24 mouse cellular contexts compared by ENCODE assay signal in the genomic region with DNA sequence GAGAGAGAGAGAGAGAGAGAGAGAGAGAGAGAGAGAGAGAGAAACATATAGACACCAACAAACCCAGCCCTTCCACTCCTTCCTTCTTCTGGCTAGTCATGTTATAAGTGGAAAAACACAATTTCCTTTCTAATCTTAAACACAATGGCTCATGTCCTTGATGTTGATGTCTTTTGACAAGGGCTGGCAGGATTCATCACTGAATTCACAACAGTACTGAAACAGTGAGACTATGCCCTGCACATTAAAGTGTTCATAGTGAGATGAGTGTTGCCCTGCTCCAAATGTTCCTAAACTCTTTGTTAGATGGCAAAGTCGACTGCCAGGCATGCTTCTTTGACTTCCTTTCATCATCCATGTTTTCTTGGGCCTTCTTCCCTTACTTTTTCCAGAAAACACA. TPM values are rescaled to one million over a fixed set of nuclear protein-coding genes. Genes with fewer than 3 reads are reported as not detected.
DNase-seq lines count a peak whose midpoint lies in the region; ATAC-seq and TF ChIP-seq lines count a peak whose summit lies in the region.
"Had no signal": no experiment of that assay in that cellular context is flagged by ENCODE, and none has a peak within 500 bp of the region (broad histone marks: within the 10 kb centered on the region; RNA-seq: fewer than 3 reads in every experiment).

No protein-coding gene starts in this region.

- no peak overlapping the region for H3K4me3 ChIP-seq in heart, embryonic 14.5 days (ENCODE audit: control insufficient read depth in 1 of 2, insufficient read depth in 1 of 2, low read depth in 1 of 2, low read length in 2 of 2)
- no peak overlapping the region for H3K4me3 ChIP-seq in heart, embryonic 10.5 days
- H3K4me3 ChIP-seq in lung, embryonic 15.5 days = no peak overlapping the region
- H3K4me3 ChIP-seq in embryonic fibroblast, embryonic 13.5 days (ENCODE audit: insufficient read depth, low read length) = no peak overlapping the region
- H3K4me3 ChIP-seq: forebrain, embryonic 10.5 days; limb, embryonic 15.5 days; midbrain, embryonic 12.5 days had no signal

- no peak for ATAC-seq in heart, embryonic 14.5 days (ENCODE audit: insufficient number of reproducible peaks, insufficient read depth, low FRiP score, low read depth)
- no peak for ATAC-seq in lung, embryonic 15.5 days (ENCODE audit: borderline replicate concordance, extremely low read depth, low FRiP score, low TSS enrichment)
- ATAC-seq: forebrain, embryonic 16.5 days had no signal

- H3K36me3 ChIP-seq in heart, embryonic 14.5 days (ENCODE audit: control insufficient read depth, insufficient read depth, low read length) = no peaks in the 10 kb centered on the region
- no peaks in the 10 kb centered on the region for H3K36me3 ChIP-seq in heart, embryonic 10.5 days
- no peaks in the 10 kb centered on the region for H3K36me3 ChIP-seq in lung, embryonic 15.5 days
- H3K36me3 ChIP-seq: forebrain, embryonic 10.5 days; limb, embryonic 15.5 days; midbrain, embryonic 12.5 days had no signal

- no peak for TF ChIP-seq POLR2A in embryonic fibroblast, embryonic 13.5 days (IDR thresholded peaks at IDR 0.05; ENCODE audit: low read depth, low read length)

- H3K4me1 ChIP-seq in heart, embryonic 14.5 days (ENCODE audit: control insufficient read depth in 2 of 2, insufficient read depth in 2 of 2, low read length in 2 of 2) = no peaks in the 10 kb centered on the region
- H3K4me1 ChIP-seq in heart, embryonic 10.5 days = no peaks in the 10 kb centered on the region
- H3K4me1 ChIP-seq in lung, embryonic 15.5 days = peaks cover 6% of the 10 kb centered on the region; the same call in 1 of the 2 replicates
- H3K4me1 ChIP-seq in embryonic fibroblast, embryonic 13.5 days (ENCODE audit: control insufficient read depth, insufficient read depth, low read length) = no peaks in the 10 kb centered on the region
- H3K4me1 ChIP-seq: limb, embryonic 15.5 days; midbrain, embryonic 12.5 days had no signal

- peak overlapping the region; percentile 21 to 44; a peak in 2 of 4 replicates for H3K27ac ChIP-seq in heart, embryonic 14.5 days (replicated peaks in 1 of 2; ENCODE audit: control insufficient read depth in 1 of 2, insufficient read depth in 1 of 2, low read depth in 2 of 2, low read length in 2 of 2)
- H3K27ac ChIP-seq in heart, embryonic 10.5 days = no peak overlapping the region
- 0 out of 2 replicates have a peak overlapping the region, but pooled peaks have one; percentile 3 for H3K27ac ChIP-seq in lung, embryonic 15.5 days
- H3K27ac ChIP-seq in embryonic fibroblast, embryonic 13.5 days (ENCODE audit: insufficient read depth, low read length) = peak overlapping the region; percentile 65
- H3K27ac ChIP-seq: forebrain, embryonic 10.5 days; hindbrain, embryonic 14.5 days; limb, embryonic 15.5 days; liver, embryonic 14.5 days; midbrain, embryonic 12.5 days; stomach, postnatal 0 days had no signal

- no peaks in the 10 kb centered on the region for H3K9me3 ChIP-seq in heart, embryonic 14.5 days (ENCODE audit: control insufficient read depth, low read length)
- H3K9me3 ChIP-seq in heart, embryonic 10.5 days = no peaks in the 10 kb centered on the region
- H3K9me3 ChIP-seq in lung, embryonic 15.5 days = no peaks in the 10 kb centered on the region
- H3K9me3 ChIP-seq: forebrain, embryonic 10.5 days; limb, embryonic 15.5 days; midbrain, embryonic 12.5 days had no signal

- no peaks in the 10 kb centered on the region for H3K27me3 ChIP-seq in heart, embryonic 14.5 days (ENCODE audit: control insufficient read depth, insufficient read depth, low read length)
- H3K27me3 ChIP-seq in heart, embryonic 10.5 days (ENCODE audit: insufficient read depth, poor library complexity, severe bottlenecking) = peaks cover 21% of the 10 kb centered on the region
- no peaks in the 10 kb centered on the region for H3K27me3 ChIP-seq in lung, embryonic 15.5 days
- H3K27me3 ChIP-seq: limb, embryonic 15.5 days; midbrain, embryonic 12.5 days had no signal

- WGBS in heart, embryonic 14.5 days = 38% methylated on average over 1 of the region's 1 CpGs
- WGBS in heart, embryonic 10.5 days = 35% methylated on average over 1 of the region's 1 CpGs
- WGBS in lung, embryonic 15.5 days = 43% methylated on average over 1 of the region's 1 CpGs

- no peak for TF ChIP-seq CTCF in embryonic fibroblast, embryonic 13.5 days (IDR thresholded peaks at IDR 0.05; ENCODE audit: borderline replicate concordance, insufficient read depth, low read length)

- no peak for DNase-seq in heart, embryonic 10.5 days (ENCODE audit: low spot score)
- DNase-seq in lung, postnatal 4 days = no peak
- peak; percentile 81 for DNase-seq in NIH3T3 (ENCODE audit: low read depth)
- DNase-seq in kidney, adult 8-10 months = no peak
- DNase-seq: adrenal gland, postnatal 10 days; cerebellum, adult 8-10 months; gastrocnemius, postnatal 36 days; heart, postnatal 36 days; kidney, postnatal 14 days; left cerebral cortex, postnatal 4 days; right cerebral cortex, postnatal 14 days; thymus, adult 2 months; thymus, postnatal 4 days had no signal

- no peak overlapping the region for H3K4me2 ChIP-seq in heart, embryonic 14.5 days (ENCODE audit: low read length)
- no peak overlapping the region for H3K4me2 ChIP-seq in lung, embryonic 15.5 days
- H3K4me2 ChIP-seq: hindbrain, embryonic 14.5 days; limb, embryonic 15.5 days; midbrain, embryonic 12.5 days had no signal

- no peak overlapping the region for H3K9ac ChIP-seq in heart, embryonic 14.5 days (ENCODE audit: low read length)
- no peak overlapping the region for H3K9ac ChIP-seq in lung, embryonic 15.5 days
- H3K9ac ChIP-seq: hindbrain, embryonic 14.5 days; limb, embryonic 15.5 days; liver, embryonic 14.5 days; midbrain, embryonic 12.5 days had no signal

RNA-seq across cellular contexts. Expression of a gene that starts 29.9 kb away (rescaled TPM):
- 0.78 and 1.5 TPM in 2 replicates for polyA plus RNA-seq in heart, embryonic 14.5 days (2014; fragmentation: Nextera tagmentation; extraction: Ambion mirVana)
- 0.52 and 0.89 TPM in 2 replicates for polyA plus RNA-seq in heart, embryonic 10.5 days (2016; fragmentation: Nextera tagmentation; extraction: Ambion mirVana)
- polyA plus RNA-seq in lung, embryonic 15.5 days (2015; fragmentation: Nextera tagmentation; extraction: Ambion mirVana) = 2.9 and 3.0 TPM in 2 replicates
- 0.84 and 0.92 TPM in 2 replicates for polyA plus RNA-seq in embryonic fibroblast, embryonic 13.5 days (2011; ENCODE audit: insufficient read length, low read depth, missing spikeins)
- polyA plus RNA-seq: C2C12; liver, embryonic 14.5 days had no signal

RNA-seq across cellular contexts. Expression of a gene that starts 42.8 kb away (rescaled TPM):
- 13.6 and 20.0 TPM in 2 replicates for polyA plus RNA-seq in heart, embryonic 14.5 days (2014; fragmentation: Nextera tagmentation; extraction: Ambion mirVana)
- 10.9 and 14.6 TPM in 2 replicates for polyA plus RNA-seq in heart, embryonic 10.5 days (2016; fragmentation: Nextera tagmentation; extraction: Ambion mirVana)
- polyA plus RNA-seq in lung, embryonic 15.5 days (2015; fragmentation: Nextera tagmentation; extraction: Ambion mirVana) = 98.0 and 102 TPM in 2 replicates
- polyA plus RNA-seq in embryonic fibroblast, embryonic 13.5 days (2011; ENCODE audit: insufficient read length, low read depth, missing spikeins) = 66.5 and 77.2 TPM in 2 replicates
